Mouse (Mus musculus) granulocyte monocyte progenitor cell, adult 5-6 weeks (primary cell): ENCODE measurements around the gene Hnf1a. TPM values are rescaled to one million over a fixed set of nuclear protein-coding genes. Genes with fewer than 3 reads are reported as not detected.

ENCODE experiments used
- ATAC-seq: replicated peaks from 2 replicates; pipeline ENCODE4 v1.8.0; 2016; ENCODE audit warnings: mild to moderate bottlenecking, moderate TSS enrichment, inconsistent platforms; ENCODE audit not compliant: poor library complexity, severe bottlenecking
- total RNA-seq, 2 experiments: library from RNA; stranded (forward) in 1 of 2; stranded (reverse) in 1 of 2; fragments of 200-712, 200-1000 nt in 1 of 2; fragments of >200 nt in 1 of 2; fragmentation: Nextera tagmentation in 1 of 2; gene quantifications; 2 replicates each; pipeline ENCODE4 v1.2.3; 2014 to 2017

Hnf1a gene
- total RNA-seq, 2 experiments from 2014 or later: not detected

- peak; percentile 81 for ATAC-seq
Observed at GRCm38 (mm10) chr5:114902413-114902812, 68.5 kb downstream of the Hnf1a start.

Other genes with a start within 250 kb of the Hnf1a start
- 271 and 278 TPM in 2 replicates for gene Ankrd13a, start 196.4 kb downstream of the Hnf1a start, total RNA-seq (2014; fragmentation: Nextera tagmentation)
- gene Ankrd13a, start 196.4 kb downstream of the Hnf1a start, total RNA-seq (2017): 310 and 331 TPM in 2 replicates
- 113 and 128 TPM in 2 replicates for gene Git2, start 195.6 kb downstream of the Hnf1a start, total RNA-seq (2014; fragmentation: Nextera tagmentation)
- 77.9 and 117 TPM in 2 replicates for gene Git2, start 195.6 kb downstream of the Hnf1a start, total RNA-seq (2017)
- gene 1500011B03Rik, start 147.6 kb downstream of the Hnf1a start, total RNA-seq (2014; fragmentation: Nextera tagmentation): 44.4 and 76.8 TPM in 2 replicates
- gene 1500011B03Rik, start 147.6 kb downstream of the Hnf1a start, total RNA-seq (2017): 44.0 and 57.4 TPM in 2 replicates
- 1.6 TPM in 1 of 2 replicates, not detected in the other for gene 4930519G04Rik, start 117.4 kb downstream of the Hnf1a start, total RNA-seq (2014; fragmentation: Nextera tagmentation)
- not detected in 2 replicates for gene 4930519G04Rik, start 117.4 kb downstream of the Hnf1a start, total RNA-seq (2017)
- gene Gm9936, start 112.4 kb downstream of the Hnf1a start, total RNA-seq (2014; fragmentation: Nextera tagmentation): not detected in 2 replicates
- gene Gm9936, start 112.4 kb downstream of the Hnf1a start, total RNA-seq (2017): not detected in 2 replicates
- gene Oasl2, start 74.2 kb downstream of the Hnf1a start, total RNA-seq (2014; fragmentation: Nextera tagmentation): 6.7 and 10.4 TPM in 2 replicates
- 4.7 and 7.6 TPM in 2 replicates for gene Oasl2, start 74.2 kb downstream of the Hnf1a start, total RNA-seq (2017)
- 5.2 and 5.4 TPM in 2 replicates for gene Oasl1, start 47.9 kb downstream of the Hnf1a start, total RNA-seq (2014; fragmentation: Nextera tagmentation)
- gene Oasl1, start 47.9 kb downstream of the Hnf1a start, total RNA-seq (2017): 0.73 and 1.8 TPM in 2 replicates
- 9.0 and 12.3 TPM in 2 replicates for gene 2210016L21Rik, start 28.9 kb downstream of the Hnf1a start, total RNA-seq (2014; fragmentation: Nextera tagmentation)
- gene 2210016L21Rik, start 28.9 kb downstream of the Hnf1a start, total RNA-seq (2017): 10.7 and 14.2 TPM in 2 replicates
- 42.8 and 43.9 TPM in 2 replicates for gene Sppl3, start 40.0 kb upstream of the Hnf1a start, total RNA-seq (2014; fragmentation: Nextera tagmentation)
- gene Sppl3, start 40.0 kb upstream of the Hnf1a start, total RNA-seq (2017): 21.7 and 26.5 TPM in 2 replicates
- not detected in 2 replicates for gene Gm10401, start 127.2 kb upstream of the Hnf1a start, total RNA-seq (2014; fragmentation: Nextera tagmentation)
- gene Gm10401, start 127.2 kb upstream of the Hnf1a start, total RNA-seq (2017): 0.26 TPM in 1 of 2 replicates, not detected in the other
- gene Acads, start 148.3 kb upstream of the Hnf1a start, total RNA-seq (2014; fragmentation: Nextera tagmentation): 32.0 and 59.2 TPM in 2 replicates
- 24.3 and 27.6 TPM in 2 replicates for gene Acads, start 148.3 kb upstream of the Hnf1a start, total RNA-seq (2017)
- 12.5 and 16.4 TPM in 2 replicates for gene Unc119b, start 163.9 kb upstream of the Hnf1a start, total RNA-seq (2014; fragmentation: Nextera tagmentation)
- 8.1 and 10.3 TPM in 2 replicates for gene Unc119b, start 163.9 kb upstream of the Hnf1a start, total RNA-seq (2017)
- 247 and 279 TPM in 2 replicates for gene Mlec, start 187.1 kb upstream of the Hnf1a start, total RNA-seq (2014; fragmentation: Nextera tagmentation)
- gene Mlec, start 187.1 kb upstream of the Hnf1a start, total RNA-seq (2017): 290 and 318 TPM in 2 replicates
- not detected in 2 replicates for gene Cabp1, start 223.3 kb upstream of the Hnf1a start, total RNA-seq (2014; fragmentation: Nextera tagmentation)
- not detected in 2 replicates for gene Cabp1, start 223.3 kb upstream of the Hnf1a start, total RNA-seq (2017)